Mouse (Mus musculus) small intestine, adult 2 months (tissue): ENCODE data around the gene Plscr2.

ENCODE experiments used
- CTCF ChIP-seq: fragments of 200-500 bp; IDR thresholded peaks from 2 replicates; pipeline ENCODE4 v1.5.1; 2012; ENCODE audit warnings: low read depth, mild to moderate bottlenecking, control low read depth, inconsistent platforms, low read length, moderate library complexity, mixed read lengths; ENCODE audit not compliant: insufficient replicate concordance, insufficient read length; ENCODE audit errors: extremely low read depth
- POLR2A ChIP-seq: fragments of 200-500 bp; IDR thresholded peaks from 2 replicates; pipeline ENCODE4 v1.6.1; 2012; ENCODE audit warnings: low read depth, mild to moderate bottlenecking, control low read depth, inconsistent platforms, low read length, moderate library complexity

- TF ChIP-seq POLR2A (no peak), CTCF (no peak)
Observed at GRCm38 (mm10) chr9:92292169-92292568, 16.8 kb downstream of the Plscr2 start.
